Mouse (Mus musculus) MEL (cell line): ENCODE results near the gene Ezh1. TPM values are rescaled to one million over a fixed set of nuclear protein-coding genes. Genes with fewer than 3 reads are reported as not detected.

Experiments used
- DNase-seq: peaks from one replicate; pipeline ENCODE4 v3.0.0; 2011; ENCODE audit warnings: low read depth, low spot score
- H3K27ac ChIP-seq: 2 replicates; pipeline ENCODE4 v1.5.1; 2012; ENCODE audit warnings: low read depth, mild to moderate bottlenecking, control low read depth, low read length, moderate library complexity; ENCODE audit not compliant: control insufficient read depth
- H3K27me3 ChIP-seq, 2 experiments: fragments of 150-350 bp in 1 of 2; sonication (generic) in 1 of 2; 2 replicates each; pipeline ENCODE4 v1.6.1; 2012; ENCODE audit warnings: low read length in 2 of 2, mild to moderate bottlenecking in 2 of 2, improper control_type of control experiment in 1 of 2, moderate library complexity in 1 of 2; ENCODE audit not compliant: insufficient read depth in 2 of 2, control insufficient read depth in 1 of 2
- H3K36me3 ChIP-seq, 2 experiments: 2 replicates each; pipeline ENCODE4 v1.6.1; 2012 to 2014; ENCODE audit warnings: low read length in 2 of 2, improper control_type of control experiment in 1 of 2, inconsistent platforms in 1 of 2, mild to moderate bottlenecking in 1 of 2; ENCODE audit not compliant: insufficient read depth in 2 of 2, control insufficient read depth in 1 of 2
- H3K4me1 ChIP-seq, 2 experiments: fragments of 150-350 bp in 1 of 2; sonication (generic) in 1 of 2; 2 replicates each; pipeline ENCODE4 v1.6.1; 2012; ENCODE audit warnings: low read length in 2 of 2, improper control_type of control experiment in 1 of 2, mild to moderate bottlenecking in 1 of 2; ENCODE audit not compliant: insufficient read depth in 2 of 2, control insufficient read depth in 1 of 2
- H3K4me3 ChIP-seq, 2 experiments: fragments of 150-350 bp in 1 of 2; sonication (generic) in 1 of 2; 2 replicates each; pipeline ENCODE4 v1.5.1; 2012; ENCODE audit warnings: low read depth in 2 of 2, low read length in 2 of 2, mild to moderate bottlenecking in 2 of 2, moderate library complexity in 2 of 2, control low read depth in 1 of 2, improper control_type of control experiment in 1 of 2; ENCODE audit not compliant: control insufficient read depth in 1 of 2, insufficient read depth in 1 of 2
- H3K79me2 ChIP-seq: 2 replicates; pipeline ENCODE4 v1.6.1; 2012; ENCODE audit warnings: mild to moderate bottlenecking, low read length, moderate library complexity; ENCODE audit not compliant: control insufficient read depth, poor library complexity, insufficient read depth
- H3K9ac ChIP-seq: 2 replicates; pipeline ENCODE4 v1.6.1; 2012; ENCODE audit warnings: low read depth, mild to moderate bottlenecking, control low read depth, low read length, moderate library complexity; ENCODE audit not compliant: control insufficient read depth, poor library complexity, severe bottlenecking
- H3K9me3 ChIP-seq: fragments of 150-350 bp; sonication (generic); replicated peaks from 2 replicates; pipeline ENCODE4 v1.6.1; 2012; ENCODE audit warnings: mild to moderate bottlenecking, low read length, improper control_type of control experiment, moderate library complexity; ENCODE audit not compliant: insufficient read depth
- CHD1 ChIP-seq: IDR thresholded peaks from 2 replicates; pipeline ENCODE4 v1.6.1; 2012; ENCODE audit warnings: low read depth, mild to moderate bottlenecking, inconsistent platforms, low read length, improper control_type of control experiment
- CTCF ChIP-seq, 3 experiments: IDR thresholded peaks in 2 of 3; conservative IDR thresholded peaks in 1 of 3; 2 replicates each; pipeline ENCODE4 v1.5.1; 2011 to 2012; ENCODE audit warnings: low read length in 3 of 3, low read depth in 2 of 3, mild to moderate bottlenecking in 2 of 3, improper control_type of control experiment in 1 of 3, inconsistent platforms in 1 of 3, mixed read lengths in 1 of 3, moderate library complexity in 1 of 3; ENCODE audit not compliant: control insufficient read depth in 1 of 3, insufficient read depth in 1 of 3, poor library complexity in 1 of 3, severe bottlenecking in 1 of 3
- ELF1 ChIP-seq: IDR thresholded peaks from 2 replicates; pipeline ENCODE4 v1.6.1; 2014; ENCODE audit warnings: low read depth, mild to moderate bottlenecking, inconsistent platforms, low read length, improper control_type of control experiment, moderate library complexity
- EP300 ChIP-seq, 2 experiments: IDR thresholded peaks; 2 replicates each; pipeline ENCODE4 v1.6.1; 2011; ENCODE audit warnings: improper control_type of control experiment in 2 of 2, low read length in 2 of 2, low read depth in 1 of 2, mild to moderate bottlenecking in 1 of 2
- ETS1 ChIP-seq: IDR thresholded peaks from 2 replicates; pipeline ENCODE4 v1.6.1; 2012; ENCODE audit warnings: low read depth, mild to moderate bottlenecking, inconsistent platforms, low read length, improper control_type of control experiment, moderate library complexity
- GABPA ChIP-seq: IDR thresholded peaks from 2 replicates; pipeline ENCODE4 v1.6.1; 2012; ENCODE audit warnings: low read depth, mild to moderate bottlenecking, inconsistent platforms, low read length, improper control_type of control experiment, moderate library complexity
- GATA1 ChIP-seq: IDR thresholded peaks from 2 replicates; pipeline ENCODE4 v1.6.1; 2011; ENCODE audit warnings: low read depth, low read length, improper control_type of control experiment
- MAFK ChIP-seq: IDR thresholded peaks from 2 replicates; pipeline ENCODE4 v1.6.1; 2011; ENCODE audit warnings: low read depth, mild to moderate bottlenecking, low read length, improper control_type of control experiment, borderline replicate concordance
- MAZ ChIP-seq: IDR thresholded peaks from 2 replicates; pipeline ENCODE4 v1.6.1; 2012; ENCODE audit warnings: low read depth, mild to moderate bottlenecking, inconsistent platforms, low read length, improper control_type of control experiment
- MEF2A ChIP-seq: IDR thresholded peaks from 2 replicates; pipeline ENCODE4 v1.6.1; 2014; ENCODE audit warnings: low read depth, mild to moderate bottlenecking, inconsistent platforms, low read length, improper control_type of control experiment; ENCODE audit not compliant: poor library complexity, insufficient replicate concordance, severe bottlenecking; ENCODE audit errors: extremely low read depth
- MXI1 ChIP-seq: IDR thresholded peaks from 2 replicates; pipeline ENCODE4 v1.6.1; 2011; ENCODE audit warnings: mild to moderate bottlenecking, low read depth, low read length, improper control_type of control experiment
- MYB ChIP-seq: IDR thresholded peaks from 2 replicates; pipeline ENCODE4 v1.6.1; 2011; ENCODE audit warnings: mild to moderate bottlenecking, low read depth, low read length, improper control_type of control experiment
- NRF1 ChIP-seq: IDR thresholded peaks from 2 replicates; pipeline ENCODE4 v1.6.1; 2014; ENCODE audit warnings: low read depth, mild to moderate bottlenecking, inconsistent platforms, low read length, improper control_type of control experiment, moderate library complexity; ENCODE audit not compliant: poor library complexity, insufficient read depth, severe bottlenecking
- POLR2A ChIP-seq, 2 experiments: IDR thresholded peaks; 2 replicates each; pipeline ENCODE4 v1.6.1; 2011 to 2012; ENCODE audit warnings: low read length in 2 of 2, mild to moderate bottlenecking in 2 of 2, control low read depth in 1 of 2, improper control_type of control experiment in 1 of 2, low read depth in 1 of 2, moderate library complexity in 1 of 2; ENCODE audit not compliant: control insufficient read depth in 1 of 2, insufficient read depth in 1 of 2, poor library complexity in 1 of 2
- RCOR1 ChIP-seq: IDR thresholded peaks from 2 replicates; pipeline ENCODE4 v1.6.1; 2012; ENCODE audit warnings: low read depth, mild to moderate bottlenecking, inconsistent platforms, low read length, improper control_type of control experiment
- TBP ChIP-seq: IDR thresholded peaks from 2 replicates; pipeline ENCODE4 v1.8.0; 2011; ENCODE audit warnings: low read depth, low read length, improper control_type of control experiment
- TCF12 ChIP-seq: IDR thresholded peaks from 2 replicates; pipeline ENCODE4 v1.6.1; 2014; ENCODE audit warnings: low read depth, mild to moderate bottlenecking, inconsistent platforms, low read length, improper control_type of control experiment, moderate library complexity
- UBTF ChIP-seq: IDR thresholded peaks from 2 replicates; pipeline ENCODE4 v1.6.1; 2012; ENCODE audit warnings: low read depth, mild to moderate bottlenecking, inconsistent platforms, low read length, improper control_type of control experiment, moderate library complexity, borderline replicate concordance; ENCODE audit not compliant: insufficient read depth
- USF2 ChIP-seq, 2 experiments: IDR thresholded peaks; 2 replicates each; pipeline ENCODE4 v1.6.1; 2011 to 2012; ENCODE audit warnings: improper control_type of control experiment in 2 of 2, low read length in 2 of 2, borderline replicate concordance in 1 of 2, inconsistent platforms in 1 of 2, low read depth in 1 of 2, mild to moderate bottlenecking in 1 of 2; ENCODE audit not compliant: insufficient read depth in 1 of 2
- ZC3H11A ChIP-seq: IDR thresholded peaks from 2 replicates; pipeline ENCODE4 v1.6.1; 2012; ENCODE audit warnings: low read depth, mild to moderate bottlenecking, inconsistent platforms, low read length, improper control_type of control experiment
- ZMIZ1 ChIP-seq: IDR thresholded peaks from 2 replicates; pipeline ENCODE4 v1.6.1; 2012; ENCODE audit warnings: low read depth, mild to moderate bottlenecking, inconsistent platforms, low read length, improper control_type of control experiment, moderate library complexity
- polyA plus RNA-seq, 2 experiments: library from polyadenylated mRNA; stranded (reverse) in 1 of 2; unstranded in 1 of 2; fragments of >175 nt in 1 of 2; fragments of >200 nt in 1 of 2; gene quantifications; 2 replicates each; pipeline versions ENCODE4 v1.2.1 to v1.2.4; 2012; ENCODE audit warnings: low replicate concordance in 2 of 2, low read depth in 1 of 2; ENCODE audit not compliant: insufficient read length in 2 of 2, insufficient read depth in 1 of 2, missing spikeins in 1 of 2
- total RNA-seq: library from RNA; depleted of rRNA; stranded (reverse); fragments of 300-350 nt; gene quantifications from 2 replicates; pipeline ENCODE4 v1.2.3, GENCODE M21; 2012

Gene Ezh1
- total and polyA plus RNA-seq, 3 experiments: 5.0 to 8.4 TPM; not detected in 1

DNA sequence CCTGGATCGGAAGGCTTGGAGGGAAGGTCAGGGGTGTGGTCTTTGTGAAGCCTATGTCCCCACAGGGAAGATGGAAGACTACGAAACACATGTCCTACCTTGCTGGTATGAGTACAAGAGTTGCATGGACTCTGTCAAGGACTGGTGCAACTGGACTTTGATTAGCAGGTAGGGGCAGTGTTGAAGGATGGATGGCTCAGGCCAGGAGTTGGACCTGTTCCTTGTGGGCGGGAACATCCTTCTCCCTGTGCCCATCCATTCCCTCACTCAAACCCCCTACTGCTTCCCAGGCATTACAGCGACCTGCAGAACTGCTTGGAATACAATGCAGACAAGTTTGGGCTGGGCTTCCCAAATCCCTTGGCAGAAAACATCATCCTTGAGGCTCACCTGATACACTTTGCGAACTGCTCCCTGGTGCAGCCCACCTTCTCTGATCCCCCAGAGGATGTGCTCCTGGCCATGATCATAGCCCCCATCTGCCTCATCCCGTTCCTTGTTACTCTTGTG is 21.3 kb upstream of the Ezh1 start:
- no peaks in the 10 kb centered on the region for H3K79me2 ChIP-seq
- H3K36me3 ChIP-seq: peaks cover 0 to 2% of the 10 kb centered on the region in 2 experiments; a peak in 1 of 4 replicates
- H3K4me3 ChIP-seq: no peak overlapping the region
- H3K27me3 ChIP-seq: peaks cover 0 to 4% of the 10 kb centered on the region in 2 experiments; a peak in 2 of 4 replicates
- TF ChIP-seq MYB: no peak
- no peak for TF ChIP-seq GABPA
- TF ChIP-seq USF2 (IDR thresholded peaks at IDR 0.05; ENCODE audit: borderline replicate concordance in 1 of 2, insufficient read depth in 1 of 2, low read depth in 1 of 2, low read length in 2 of 2): no peak
- TF ChIP-seq UBTF: no peak
- TF ChIP-seq NRF1: no peak
- no peak for TF ChIP-seq CHD1
- no peak for TF ChIP-seq MAZ
- no peak for TF ChIP-seq RCOR1
- no peak for TF ChIP-seq MXI1
- TF ChIP-seq TCF12: no peak
- no peak for TF ChIP-seq MAFK
- no peak for TF ChIP-seq CTCF (IDR thresholded peaks at IDR 0.05 in 2 of 3, conservative IDR thresholded peaks at IDR 0.05 in 1 of 3; ENCODE audit: control insufficient read depth in 1 of 3, insufficient read depth in 1 of 3, low read depth in 2 of 3, low read length in 3 of 3, poor library complexity in 1 of 3, severe bottlenecking in 1 of 3)
- no peak for TF ChIP-seq POLR2A (IDR thresholded peaks at IDR 0.05; ENCODE audit: control insufficient read depth in 1 of 2, insufficient read depth in 1 of 2, low read depth in 1 of 2, low read length in 2 of 2, poor library complexity in 1 of 2)
- TF ChIP-seq ELF1: no peak
- no peak for DNase-seq
- H3K9me3 ChIP-seq: no peaks in the 10 kb centered on the region
- H3K27ac ChIP-seq: no peak overlapping the region
- no peak overlapping the region for H3K9ac ChIP-seq
- H3K4me1 ChIP-seq: peaks cover 0 to 6% of the 10 kb centered on the region in 2 experiments; a peak in 2 of 4 replicates

GRCm38 (mm10) chr11:101246702-101247012 is 20.4 kb upstream of the Ezh1 start:
- no peaks in the 10 kb centered on the region for H3K79me2 ChIP-seq
- peaks cover 0 to 4% of the 10 kb centered on the region in 2 experiments; a peak in 1 of 4 replicates for H3K4me1 ChIP-seq
- peaks cover 0 to 5% of the 10 kb centered on the region in 2 experiments; a peak in 3 of 4 replicates for H3K27me3 ChIP-seq
- no peak overlapping the region for H3K27ac ChIP-seq
- no peak overlapping the region for H3K9ac ChIP-seq
- H3K4me3 ChIP-seq: no peak overlapping the region
- no peaks in the 10 kb centered on the region for H3K36me3 ChIP-seq
- DNase-seq: no peak
- TF ChIP-seq TBP (no peak), GATA1 (no peak), ZC3H11A (no peak), EP300 (IDR thresholded peaks at IDR 0.05; ENCODE audit: low read depth in 1 of 2, low read length in 2 of 2) (no peak), MEF2A (no peak), ZMIZ1 (no peak), ETS1 (no peak)
- H3K9me3 ChIP-seq: no peaks in the 10 kb centered on the region
